Mouse (Mus musculus): ENCODE data around the gene Pik3c2b.
A peak's percentile ranks its signal among the peaks of the same experiment; 100 is the strongest.
"Not testable (repeated sequence)": the region's sequence is repeated elsewhere in the genome, so short reads cannot be mapped to it uniquely, and the experiment has no call there.

Gene Pik3c2b

DNA sequence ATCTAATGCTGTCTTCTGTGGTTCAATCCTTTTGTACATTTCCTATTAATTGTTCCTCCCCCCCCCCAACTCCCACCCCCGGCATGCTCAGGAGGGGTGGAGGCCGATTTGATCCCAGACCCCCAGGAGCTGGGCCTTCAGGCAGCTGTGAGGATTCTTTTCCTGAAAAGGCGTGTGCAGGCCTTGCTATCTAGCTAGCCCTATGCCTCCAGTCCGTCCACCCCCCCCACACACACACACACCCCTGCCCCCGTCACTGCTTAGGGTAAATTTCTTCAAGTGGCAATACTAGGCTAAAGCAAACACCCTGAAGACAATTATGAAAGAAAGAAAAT lies 12.5 kb upstream of the Pik3c2b start:
- no peak for DNase-seq (ENCODE audit: extremely low spot score, low spot score)

DNA sequence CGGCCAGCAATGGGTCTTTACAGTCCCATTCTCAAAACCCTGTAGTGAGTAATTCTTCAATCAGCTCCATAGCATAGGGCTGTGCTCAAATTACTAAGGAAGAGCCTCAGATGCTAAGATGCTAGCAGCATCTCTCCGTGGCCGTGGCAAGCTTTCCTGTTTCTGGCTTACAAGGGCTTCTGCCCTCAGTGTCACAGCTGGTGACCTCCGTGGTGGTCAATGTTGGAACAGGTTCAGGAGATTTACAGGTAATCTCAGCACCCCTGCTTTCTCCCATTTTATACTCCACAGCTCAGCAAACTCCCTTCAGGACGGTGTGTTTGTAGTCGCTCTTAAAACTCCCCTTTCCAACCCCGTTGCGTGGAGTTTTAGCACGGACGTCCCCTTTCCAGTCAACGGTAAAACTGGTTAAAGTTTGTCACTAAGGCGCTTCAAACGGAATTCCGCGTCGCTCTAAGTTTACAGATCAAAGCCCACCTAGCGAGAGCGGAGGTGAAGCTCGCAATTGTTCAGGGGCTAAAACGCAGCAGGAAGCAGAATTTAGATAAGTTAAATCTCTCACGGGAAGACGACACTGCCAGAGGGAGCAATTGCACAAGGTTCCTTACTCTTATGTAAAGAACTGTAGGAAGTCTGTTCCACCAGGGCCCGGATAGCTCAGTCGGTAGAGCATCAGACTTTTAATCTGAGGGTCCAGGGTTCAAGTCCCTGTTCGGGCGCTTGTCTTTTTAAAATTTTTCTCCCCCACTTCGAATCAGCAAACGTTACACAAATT lies 12.0 kb upstream of the Pik3c2b start:
- peak; percentile 89 for DNase-seq (ENCODE audit: extremely low spot score, low spot score)

DNA sequence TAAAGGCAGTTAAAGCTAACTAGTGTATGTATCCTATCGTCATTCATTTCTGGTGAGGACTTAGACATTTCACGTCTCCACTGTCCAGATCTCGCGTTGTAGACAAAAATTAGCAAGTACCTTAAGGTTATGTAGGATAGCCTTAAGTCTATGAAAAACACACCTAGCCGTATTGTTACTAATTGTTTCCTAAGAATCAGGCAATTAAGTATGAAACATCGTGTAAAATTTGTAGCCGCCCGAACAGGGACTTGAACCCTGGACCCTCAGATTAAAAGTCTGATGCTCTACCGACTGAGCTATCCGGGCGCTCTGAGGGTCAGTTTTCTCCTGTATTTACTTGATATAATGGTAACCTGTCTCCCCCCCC lies 11.4 kb upstream of the Pik3c2b start:
- peak; percentile 67 for DNase-seq (ENCODE audit: extremely low spot score, low spot score)

DNA sequence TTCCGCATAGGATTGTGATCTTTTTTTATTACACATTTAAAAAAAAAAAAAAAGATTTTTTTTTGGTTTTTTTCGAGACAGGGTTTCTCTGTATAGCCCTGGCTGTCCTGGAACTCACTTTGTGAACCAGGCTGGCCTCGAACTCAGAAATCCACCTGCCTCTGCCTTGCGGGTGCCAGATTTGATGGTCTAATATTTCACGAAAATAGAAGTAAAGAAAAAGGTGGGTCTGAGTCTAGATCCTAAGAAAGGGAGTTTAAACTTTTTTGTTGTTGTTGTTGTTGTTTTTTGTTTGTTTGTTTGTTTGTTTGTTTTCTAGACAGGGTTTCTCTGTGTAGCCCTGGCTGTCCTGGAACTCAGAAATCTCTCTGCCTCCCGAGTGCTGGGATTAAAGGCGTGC lies 10.8 kb upstream of the Pik3c2b start:
- DNase-seq (ENCODE audit: extremely low spot score, low spot score), result not testable (repeated sequence)

DNA sequence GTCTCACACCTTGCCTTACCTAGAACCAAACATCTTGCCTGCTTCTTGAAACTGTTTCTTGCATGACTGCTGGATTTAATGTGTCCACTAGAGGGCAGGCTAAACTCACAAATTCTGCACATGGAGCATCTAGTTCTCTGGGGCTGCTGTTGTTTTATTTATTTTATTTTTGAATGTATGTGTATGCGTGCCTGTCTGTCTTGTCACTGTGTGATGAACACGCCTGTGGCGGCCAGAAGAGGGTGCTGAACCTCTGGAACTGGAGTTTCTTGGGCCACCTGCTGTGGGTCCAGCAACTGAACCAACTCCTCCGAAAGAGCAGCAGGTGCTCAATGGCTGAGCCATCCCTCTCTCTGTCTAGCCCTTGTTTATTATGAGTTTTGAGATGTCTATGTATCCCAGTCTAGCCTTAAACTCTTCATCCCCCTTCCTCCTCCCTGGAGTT lies 5.9 kb upstream of the Pik3c2b start:
- DNase-seq (ENCODE audit: extremely low spot score, low spot score), result peak; percentile 57

DNA sequence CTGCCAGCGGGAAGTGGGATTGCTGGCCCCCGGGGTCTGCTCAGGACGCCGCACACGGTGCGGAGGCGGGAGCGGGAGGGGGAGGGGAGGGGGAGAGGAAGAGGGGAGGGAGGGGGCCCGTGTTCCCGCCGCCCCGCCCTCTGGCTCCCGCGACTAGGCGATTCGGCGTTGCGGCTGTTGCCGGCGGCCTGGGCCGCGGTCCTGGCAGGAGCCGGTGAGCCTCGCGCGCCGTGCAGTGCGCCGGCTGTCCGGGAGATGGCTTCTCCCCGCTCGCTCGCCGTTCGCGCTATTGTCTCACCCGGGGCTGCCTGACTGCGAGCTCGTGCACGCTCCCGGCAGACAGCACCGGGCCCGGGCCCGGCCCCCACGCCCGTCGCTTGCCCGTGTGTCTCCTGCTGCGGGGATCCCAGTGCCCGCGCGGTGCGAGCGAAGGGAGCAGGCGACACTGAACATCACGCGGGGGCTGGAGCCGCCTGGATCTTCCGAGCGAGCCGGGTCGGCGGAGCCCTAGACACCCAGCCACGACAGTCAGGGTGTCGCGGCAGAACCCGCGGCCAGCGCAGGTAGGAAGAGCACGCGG lies 484 bp downstream of the Pik3c2b start:
- peak; percentile 84 for DNase-seq (ENCODE audit: extremely low spot score, low spot score)

DNA sequence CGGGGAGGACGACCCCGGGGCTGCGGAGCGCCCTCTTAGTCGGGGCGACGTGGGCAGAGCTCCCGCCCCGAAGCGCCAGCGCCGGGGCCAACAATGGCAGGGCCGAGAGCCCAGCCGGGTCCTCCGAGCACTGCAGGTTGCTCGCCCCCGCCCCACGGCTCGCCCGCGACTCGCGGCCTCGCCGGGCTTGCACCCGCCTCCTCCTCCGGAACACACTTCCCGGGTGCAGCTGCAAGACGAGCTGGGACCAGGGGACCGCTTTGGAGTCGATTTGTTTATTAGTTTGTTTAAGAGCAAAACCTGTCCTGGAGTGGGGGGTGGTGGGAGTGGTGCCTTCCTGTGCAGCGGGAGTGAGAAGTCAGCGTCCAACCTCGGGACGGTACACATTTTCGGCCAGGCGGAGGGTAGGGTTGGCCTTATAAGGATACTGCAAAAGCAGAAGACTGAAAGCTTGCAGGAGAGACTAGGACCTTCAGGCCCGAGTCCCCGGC lies 1.0 kb downstream of the Pik3c2b start:
- peak; percentile 69 for DNase-seq (ENCODE audit: extremely low spot score, low spot score)

DNA sequence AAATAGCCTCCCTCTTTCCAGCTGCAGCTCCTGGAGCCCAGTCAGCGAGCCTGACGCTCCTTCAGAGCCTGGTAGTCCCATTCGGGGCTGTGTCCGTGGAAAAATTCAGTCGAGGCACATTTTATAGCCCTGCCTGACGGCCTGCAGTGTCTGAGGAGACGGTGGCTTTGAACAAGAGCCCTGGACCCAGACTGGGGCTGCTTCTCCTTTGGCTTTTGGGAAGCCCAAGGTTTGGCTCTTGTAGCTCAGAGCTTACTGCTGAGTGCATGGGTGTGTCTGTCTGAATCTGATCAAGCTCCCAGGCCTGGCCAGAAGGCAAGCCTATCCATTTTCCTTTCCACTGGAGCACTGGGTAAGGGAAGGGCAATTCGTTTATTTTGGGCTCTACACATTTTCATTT lies 2.1 kb downstream of the Pik3c2b start:
- no peak for DNase-seq (ENCODE audit: extremely low spot score, low spot score)

DNA sequence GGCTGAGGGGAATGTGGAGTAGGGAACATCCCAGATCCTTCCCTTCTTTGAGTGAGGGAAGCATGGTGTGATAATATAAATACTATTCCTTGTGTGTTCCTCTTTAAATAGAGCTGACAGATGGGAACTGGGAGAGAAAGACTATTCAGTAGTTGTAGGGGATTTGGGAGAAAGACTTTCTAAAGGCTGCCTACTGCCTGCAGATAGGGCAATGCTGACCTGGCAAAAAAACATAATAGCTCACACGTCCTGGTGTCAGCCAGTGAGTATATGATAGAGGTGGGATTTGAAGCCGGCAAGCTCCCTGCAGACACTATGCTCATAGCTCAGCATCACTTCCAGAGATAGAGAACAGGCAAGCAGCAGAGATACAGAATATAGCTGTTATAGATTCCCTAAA lies 3.2 kb downstream of the Pik3c2b start:
- no peak for DNase-seq (ENCODE audit: extremely low spot score, low spot score)

DNA sequence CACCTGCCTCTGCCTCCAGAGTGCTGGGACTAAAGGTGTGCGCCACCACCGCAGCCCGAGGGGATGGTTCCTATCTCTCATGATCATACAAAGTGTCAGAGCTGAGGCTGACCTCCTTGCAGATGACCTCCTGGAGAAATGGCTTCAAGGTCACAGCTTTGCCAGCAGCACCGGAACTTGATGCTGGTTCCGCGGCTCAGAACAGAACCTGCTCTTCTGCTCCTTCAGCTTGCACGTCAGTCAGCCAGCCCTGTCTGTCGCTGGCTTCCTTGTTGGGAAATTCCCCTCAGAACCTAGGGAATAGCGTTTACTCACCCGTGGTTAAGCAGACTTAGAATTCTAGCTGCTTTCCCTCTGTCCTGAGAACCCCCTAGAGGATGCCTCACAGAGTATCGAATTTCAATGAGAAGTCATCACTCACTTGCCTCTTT lies 4.5 kb downstream of the Pik3c2b start:
- no peak for DNase-seq (ENCODE audit: extremely low spot score, low spot score)

DNA sequence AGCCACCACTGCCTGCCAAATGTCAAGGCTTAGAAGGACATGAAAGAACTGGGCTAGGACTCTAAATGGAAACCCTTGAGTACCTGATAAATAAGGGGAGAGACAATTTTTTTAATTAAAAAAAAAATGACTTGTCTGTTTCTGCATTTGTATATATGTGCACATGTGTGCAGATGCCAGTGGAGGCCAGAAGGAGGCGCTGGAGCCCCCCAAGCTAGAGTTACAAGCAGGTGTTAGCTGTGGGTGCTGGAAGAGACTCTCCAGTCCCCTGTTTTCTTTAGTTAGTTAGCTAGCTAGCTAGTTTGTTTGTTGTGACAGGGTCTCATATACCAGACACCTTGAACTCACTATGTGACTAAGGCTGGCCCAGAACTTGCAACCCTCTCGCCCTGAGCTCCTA lies 6.4 kb downstream of the Pik3c2b start:
- no peak for DNase-seq (ENCODE audit: extremely low spot score, low spot score)

DNA sequence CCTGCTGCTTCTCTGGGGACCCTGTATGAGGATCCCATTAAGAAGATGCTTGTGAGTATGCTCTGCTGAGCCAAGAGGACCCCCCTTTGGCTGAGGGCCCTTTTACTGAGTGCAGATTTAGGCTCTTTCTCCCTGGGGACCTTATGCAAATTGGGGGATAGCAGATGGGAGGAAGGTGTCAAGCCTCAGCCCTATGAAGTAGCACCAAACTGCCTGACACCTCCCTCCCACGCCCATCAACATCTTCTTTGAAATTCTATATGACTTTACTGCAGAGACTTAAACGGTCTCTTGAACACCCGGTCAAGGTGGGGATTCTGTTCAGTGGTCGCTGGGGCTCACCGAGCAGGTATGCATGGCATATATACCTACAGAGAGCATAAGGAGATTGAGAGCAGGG lies 7.6 kb downstream of the Pik3c2b start:
- no peak for DNase-seq (ENCODE audit: extremely low spot score, low spot score)

DNA sequence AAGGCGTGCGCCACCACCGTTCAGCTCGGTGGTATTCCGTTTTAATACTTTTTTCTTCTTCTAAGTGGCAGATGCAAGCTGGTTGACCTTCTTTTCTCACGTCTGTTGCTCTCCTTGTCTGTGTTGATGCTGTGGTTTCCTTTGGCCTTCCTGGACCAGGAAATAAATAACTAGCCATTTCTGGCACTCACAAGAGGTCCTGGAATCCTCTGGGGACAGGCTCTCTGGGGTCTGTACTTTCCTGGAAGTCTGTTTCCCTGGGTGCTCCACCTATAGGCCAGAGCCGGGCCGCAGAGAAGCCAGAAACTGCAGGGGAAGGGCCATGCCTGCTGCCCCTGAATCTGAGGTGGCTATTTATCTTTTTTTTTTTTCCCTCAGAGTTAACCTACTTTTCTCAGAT lies 8.9 kb downstream of the Pik3c2b start:
- DNase-seq (ENCODE audit: extremely low spot score, low spot score), result no peak

DNA sequence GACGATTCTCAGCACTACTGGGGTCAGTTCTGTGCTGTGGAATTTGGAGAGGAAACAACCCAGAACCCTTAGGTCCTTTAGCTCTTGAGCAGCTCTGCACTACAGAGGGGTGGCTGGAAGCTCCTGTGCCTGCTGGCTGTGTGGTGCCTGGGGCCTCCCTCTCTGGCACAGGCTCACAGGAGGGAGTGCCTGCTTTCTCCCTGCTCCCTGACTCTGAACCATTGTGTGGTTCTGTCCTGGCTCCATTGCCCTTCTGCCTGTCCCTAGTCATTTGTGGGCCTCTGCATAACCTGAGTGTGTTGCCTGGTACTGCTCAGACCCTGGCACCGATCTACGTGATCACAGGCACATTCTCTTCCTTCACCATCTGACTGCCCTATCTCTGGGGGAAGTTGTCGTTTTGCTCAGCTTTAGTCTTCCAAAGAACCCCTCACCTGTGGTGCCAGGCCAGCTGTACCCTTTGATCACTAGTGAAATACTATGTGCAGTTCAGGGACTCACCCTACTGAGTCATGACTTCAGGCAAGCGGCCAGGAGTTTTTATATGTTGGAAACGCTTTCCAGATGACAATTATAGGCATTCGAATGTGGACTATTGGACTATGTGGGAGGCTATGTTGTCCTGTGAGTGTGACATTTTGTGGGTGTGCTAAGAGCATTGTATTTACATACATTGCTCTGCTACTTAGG lies 12.0 kb downstream of the Pik3c2b start:
- no peak for DNase-seq (ENCODE audit: extremely low spot score, low spot score)

DNA sequence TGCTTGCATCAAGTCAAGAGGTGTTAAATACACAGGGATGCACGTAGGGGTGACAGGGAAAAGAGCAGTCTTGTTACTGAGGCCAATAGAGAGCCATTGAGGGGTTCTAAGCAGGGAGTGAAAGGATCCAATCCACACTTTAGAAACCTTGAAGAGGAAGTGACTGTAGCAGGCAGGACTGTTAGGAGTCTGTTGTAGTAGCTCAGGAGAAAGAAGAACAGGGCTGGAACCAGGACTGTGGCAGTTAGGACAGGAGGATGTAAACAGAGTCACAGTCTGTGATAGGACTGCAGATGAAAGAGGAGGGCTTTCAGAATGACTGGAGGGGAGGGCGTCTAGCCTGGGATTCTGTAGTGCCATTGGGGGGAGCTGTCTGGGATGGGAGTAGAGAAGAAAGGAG lies 14.1 kb downstream of the Pik3c2b start:
- DNase-seq (ENCODE audit: extremely low spot score, low spot score), result no peak

DNA sequence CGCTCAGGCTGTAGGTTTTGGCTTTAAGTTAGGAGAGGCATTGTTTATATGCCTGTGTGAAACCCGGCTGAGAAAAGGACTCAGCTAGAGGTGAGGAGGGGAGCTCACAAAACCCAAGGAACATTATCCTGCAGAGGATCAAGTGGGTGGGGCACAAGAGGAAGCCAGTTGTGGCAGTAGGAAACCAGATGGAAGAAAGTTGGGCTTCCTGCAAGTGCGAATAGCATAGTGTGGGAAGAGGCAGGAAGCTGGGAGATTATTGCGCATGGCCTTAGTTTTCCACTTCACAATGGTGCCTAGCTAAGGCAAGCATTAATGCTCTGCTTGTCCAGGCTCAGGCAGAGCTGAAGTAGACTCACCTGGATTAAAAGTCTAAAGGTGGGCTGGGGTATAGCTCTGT lies 15.2 kb downstream of the Pik3c2b start:
- no peak for DNase-seq (ENCODE audit: extremely low spot score, low spot score)

DNA sequence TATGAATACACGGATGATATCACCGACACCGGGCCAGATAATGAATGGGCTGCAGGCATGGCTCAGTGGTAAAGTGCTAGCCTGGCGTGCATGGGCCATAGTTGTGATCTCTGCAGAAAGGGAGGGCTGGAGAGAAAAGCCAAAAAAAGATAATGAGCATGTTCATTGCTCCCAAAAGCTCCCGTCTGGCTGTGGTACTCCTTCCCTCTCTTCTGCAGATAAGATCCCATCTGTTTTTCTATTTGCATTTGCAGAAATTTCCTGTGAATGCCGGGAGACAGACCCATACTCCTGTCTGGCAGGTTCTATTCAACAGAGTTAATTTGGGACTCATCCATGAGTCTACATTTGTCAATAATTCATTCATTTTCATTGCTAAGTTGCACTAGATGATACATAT lies 17.7 kb downstream of the Pik3c2b start:
- DNase-seq (ENCODE audit: extremely low spot score, low spot score), result no peak

DNA sequence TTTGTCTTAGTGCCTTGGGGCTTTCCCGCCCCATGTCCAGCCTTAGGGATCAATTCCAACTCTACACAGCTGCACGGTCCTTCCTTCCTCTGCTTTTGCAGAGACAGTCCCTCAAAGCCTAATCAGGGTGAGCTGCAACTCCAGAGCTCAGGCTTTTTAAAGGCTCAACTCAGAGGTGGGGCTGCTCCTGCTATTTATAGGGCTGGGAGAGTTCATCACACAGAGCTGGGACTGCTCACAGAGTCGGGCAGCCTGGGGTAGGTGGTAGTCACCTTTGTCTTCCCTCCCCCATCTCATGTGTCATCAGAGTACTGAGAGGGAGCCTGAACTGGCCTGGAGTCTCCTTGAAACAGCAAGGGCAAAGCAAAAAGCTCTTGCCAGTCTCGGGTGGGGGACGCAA lies 22.8 kb downstream of the Pik3c2b start:
- no peak for DNase-seq (ENCODE audit: extremely low spot score, low spot score)

DNA sequence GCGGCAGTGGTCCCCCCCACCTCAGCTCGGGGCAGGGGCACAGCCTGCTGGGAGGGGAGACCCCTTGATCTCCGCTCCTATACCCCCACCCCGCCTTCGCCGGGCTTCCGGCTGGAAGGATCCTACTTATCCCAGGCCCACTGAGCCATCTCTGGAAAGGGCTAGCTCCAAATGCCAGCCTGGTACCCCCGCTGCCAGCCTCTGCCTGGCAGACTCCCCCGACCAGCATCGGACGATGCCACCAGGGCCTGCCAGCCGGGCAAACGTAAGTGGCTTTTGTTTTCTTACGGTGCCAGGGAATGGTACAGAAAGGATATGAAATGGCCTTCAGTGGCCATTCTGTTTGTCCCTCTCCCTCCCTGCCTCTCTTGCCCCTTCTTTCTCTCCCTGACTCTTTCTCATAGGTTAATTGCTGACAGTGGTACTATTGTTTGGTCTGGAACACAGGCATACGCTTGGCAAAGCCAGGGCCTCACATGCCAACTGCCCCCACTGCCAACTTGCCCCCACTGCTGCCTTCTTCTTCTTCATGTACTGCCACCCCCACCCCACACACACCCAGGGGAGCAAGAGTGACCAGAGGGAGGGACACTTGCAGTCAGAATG lies 23.3 kb downstream of the Pik3c2b start:
- DNase-seq (ENCODE audit: extremely low spot score, low spot score), result no peak

DNA sequence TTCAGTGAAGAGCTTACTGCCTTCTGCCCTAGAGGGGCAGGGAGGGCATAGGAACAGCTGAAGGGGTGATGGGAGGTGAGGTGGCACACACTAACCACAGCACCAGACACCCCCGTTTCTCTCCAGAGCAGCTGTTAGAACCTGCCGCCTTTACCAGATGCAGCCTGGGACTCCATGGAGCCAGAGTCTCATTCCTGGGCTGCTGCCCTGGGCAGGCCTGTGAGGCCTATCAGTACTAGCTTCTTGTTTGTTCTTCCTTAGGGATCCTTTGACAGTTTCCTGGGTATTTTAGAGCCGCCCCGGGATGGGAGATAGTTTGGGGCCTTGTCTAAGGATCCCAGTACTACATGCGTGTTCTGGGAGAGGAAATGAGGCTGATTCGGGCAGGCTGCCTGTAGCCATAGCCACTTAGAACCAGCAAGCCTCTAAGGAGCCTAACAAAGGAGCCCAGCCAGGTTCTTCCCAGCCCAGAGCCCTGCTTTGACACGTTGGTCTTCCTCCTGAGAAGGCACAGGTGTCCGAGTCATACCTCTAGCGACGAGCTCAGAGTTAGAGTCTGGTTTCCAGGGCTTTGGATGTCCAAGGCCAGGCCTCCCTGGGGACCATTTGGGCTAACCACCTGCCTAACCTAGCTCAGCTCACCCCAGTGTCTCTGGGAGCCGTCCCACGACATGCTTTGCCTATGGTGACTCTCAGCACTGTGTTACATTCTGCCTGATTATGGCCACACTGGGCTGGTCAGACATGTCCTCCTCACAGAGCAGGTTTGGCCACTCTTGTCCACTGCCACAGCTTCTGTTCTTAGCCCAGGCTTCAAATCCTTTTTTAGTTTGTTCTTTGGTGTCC lies 24.0 kb downstream of the Pik3c2b start:
- no peak for DNase-seq (ENCODE audit: extremely low spot score, low spot score)

DNA sequence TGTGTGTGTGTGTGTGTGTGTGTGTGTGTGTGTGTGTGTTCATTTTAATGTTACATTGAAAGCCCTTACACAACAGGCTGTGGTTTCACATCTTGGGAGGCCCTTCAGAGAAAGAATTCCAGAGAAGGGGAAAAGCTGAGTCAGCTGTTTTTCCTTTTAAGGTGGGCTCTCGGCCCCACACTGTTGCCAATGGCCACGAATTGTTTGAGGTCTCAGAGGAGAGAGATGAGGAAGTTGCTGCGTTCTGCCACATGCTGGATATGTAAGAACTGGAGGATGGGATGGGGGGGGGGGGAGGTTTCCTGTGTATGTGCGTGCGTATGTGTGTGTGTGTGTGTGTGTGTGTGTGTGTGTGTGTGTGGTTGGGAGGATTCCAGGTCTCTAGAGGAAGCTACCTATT lies 24.7 kb downstream of the Pik3c2b start:
- DNase-seq (ENCODE audit: extremely low spot score, low spot score), result no peak

Data from neural tube, embryonic 10.5 days (tissue).